Mouse (Mus musculus) effector memory CD4-positive, alpha-beta T cell, adult 7 months (primary cell): ENCODE results near the gene Mterf1a. TPM values are rescaled to one million over a fixed set of nuclear protein-coding genes. Genes with fewer than 3 reads are reported as not detected.

Source experiments
- polyA plus RNA-seq: library from polyadenylated mRNA; unstranded; fragments of 100-300 nt; shearing (Covaris generic); gene quantifications from one replicate; pipeline ENCODE4 v1.2.1, GENCODE M21; 2017

Gene Mterf1a
- 6.7 TPM for polyA plus RNA-seq

DNA sequence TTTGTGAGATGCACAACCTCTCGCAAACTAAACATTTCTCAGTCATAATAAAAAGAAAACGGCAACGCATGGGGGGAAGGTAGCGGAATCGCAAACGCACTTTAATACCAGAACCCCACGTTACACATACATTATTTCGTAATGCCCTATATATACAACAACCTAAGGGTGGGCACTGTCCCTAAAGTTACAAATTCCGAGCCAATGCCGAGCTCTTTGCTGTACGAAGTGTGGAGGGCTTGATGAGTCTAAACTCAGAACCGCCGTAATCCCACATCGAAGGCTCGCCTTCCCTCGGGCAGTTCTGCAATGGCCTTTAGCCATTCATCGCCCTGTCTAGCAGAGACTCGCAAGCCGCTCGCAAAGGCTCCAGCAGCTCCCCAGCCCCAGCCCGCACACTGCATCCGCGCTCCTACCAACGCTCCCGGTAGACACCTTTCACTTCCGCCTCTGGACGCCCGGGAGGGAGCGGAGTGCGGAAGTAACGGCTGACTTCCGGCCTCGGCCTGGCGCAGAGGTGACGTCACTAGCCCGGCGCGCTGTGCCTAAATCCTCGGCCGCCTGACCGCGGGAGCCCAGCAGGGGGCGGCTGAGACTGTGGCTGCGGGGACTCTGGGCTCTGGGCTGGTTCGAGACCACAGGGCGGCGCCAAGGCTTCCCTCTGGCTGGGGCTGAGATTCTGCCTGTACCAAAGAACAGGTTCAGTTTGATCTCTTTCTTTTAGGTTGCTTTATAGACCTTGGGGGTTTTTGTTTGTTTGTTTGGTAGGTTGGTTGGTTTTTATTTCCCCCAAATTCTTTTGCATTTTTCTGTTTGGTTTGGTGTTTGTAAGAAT lies at the start of gene Mterf1a:
Gene Mterf1a (minus strand): TSS at position 475 of the 835 bp plus-strand sequence.

GRCm38 (mm10) chr5:3927801-3928689 lies 34.3 kb upstream of the Mterf1a start, which contains the start of gene Akap9:
Gene Akap9 (plus strand): TSS chr5:3928054.

GRCm38 (mm10) chr5:3845026-3845425 lies 48.7 kb downstream of the Mterf1a start, which contains the start of gene Lrrd1:
Gene Lrrd1 (plus strand): TSS chr5:3845173.

Other genes starting within 250 kb of the Mterf1a start
- gene Tmbim7, start 242.8 kb downstream of the Mterf1a start, polyA plus RNA-seq: not detected
- 10.9 TPM for gene Gatad1, start 236.7 kb downstream of the Mterf1a start, polyA plus RNA-seq
- 52.1 TPM for gene Ankib1, start 91.0 kb downstream of the Mterf1a start, polyA plus RNA-seq
- gene Krit1, start 90.7 kb downstream of the Mterf1a start, polyA plus RNA-seq: 57.8 TPM
- 0.21 TPM for gene Lrrd1, start 48.8 kb downstream of the Mterf1a start, polyA plus RNA-seq
- gene Akap9, start 34.1 kb upstream of the Mterf1a start, polyA plus RNA-seq: 110 TPM
- gene Cyp51, start 210.8 kb upstream of the Mterf1a start, polyA plus RNA-seq: 54.2 TPM